Mouse (Mus musculus) kidney, embryonic 15.5 days (tissue): ENCODE results near the gene Slc2a5. TPM values are rescaled to one million over a fixed set of nuclear protein-coding genes. Genes with fewer than 3 reads are reported as not detected.

ENCODE experiments used
- ATAC-seq: fragments of 200-750 bp; cut with Nextera tagmentation; replicated peaks from 2 replicates; pipeline ENCODE4 v1.8.0; 2017; ENCODE audit warnings: moderate TSS enrichment; ENCODE audit not compliant: low FRiP score
- H3K27ac ChIP-seq: fragments of 300-500 bp; sonication (generic); 2 replicates; pipeline ENCODE4 v1.5.1; 2015; ENCODE audit warnings: mild to moderate bottlenecking, inconsistent platforms
- H3K27me3 ChIP-seq: fragments of 300-500 bp; sonication (generic); 2 replicates; pipeline ENCODE4 v1.6.1; 2015; ENCODE audit warnings: inconsistent platforms
- H3K36me3 ChIP-seq: fragments of 300-500 bp; sonication (generic); 2 replicates; pipeline ENCODE4 v1.6.1; 2015; ENCODE audit warnings: inconsistent platforms
- H3K4me1 ChIP-seq: fragments of 300-500 bp; sonication (generic); 2 replicates; pipeline ENCODE4 v1.6.1; 2015; ENCODE audit warnings: inconsistent platforms
- H3K4me2 ChIP-seq: fragments of 300-500 bp; sonication (generic); 2 replicates; pipeline ENCODE4 v1.6.1; 2015; ENCODE audit warnings: moderate library complexity, mild to moderate bottlenecking, inconsistent platforms
- H3K4me3 ChIP-seq: fragments of 300-500 bp; sonication (generic); replicated peaks from 2 replicates; pipeline ENCODE4 v1.5.1; 2015; ENCODE audit warnings: mild to moderate bottlenecking, inconsistent platforms
- H3K9ac ChIP-seq: fragments of 300-500 bp; sonication (generic); 2 replicates; pipeline ENCODE4 v1.6.1; 2015; ENCODE audit warnings: mild to moderate bottlenecking, inconsistent platforms
- H3K9me3 ChIP-seq: fragments of 300-500 bp; sonication (generic); replicated peaks from 2 replicates; pipeline ENCODE4 v1.6.1; 2016; ENCODE audit warnings: inconsistent platforms
- WGBS: fragments of 180-500 bp; shearing (Covaris S2); methylation state at CpG from one replicate; pipeline ENCODE4 v1.1.7; 2015; ENCODE audit warnings: mixed read lengths; 5-methylcytosine and 5-hydroxymethylcytosine counted together
- polyA plus RNA-seq: library from polyadenylated mRNA; unstranded; fragments of >200 nt; fragmentation: Nextera tagmentation; extraction: Ambion mirVana; gene quantifications from 2 replicates; pipeline ENCODE4 v1.2.1, GENCODE M21; 2015

The Slc2a5 gene
- polyA plus RNA-seq, result 1.6 and 2.7 TPM in 2 replicates

- no peaks in the 10 kb centered on the region for H3K36me3 ChIP-seq
- H3K27me3 ChIP-seq, result no peaks in the 10 kb centered on the region; the same call in 1 of the 2 replicates
- peak within 1 kb of the TSS; percentile 51; the same call in 1 of the 2 replicates for H3K27ac ChIP-seq
- no peak within 1 kb of the TSS for H3K9ac ChIP-seq
- peak within 1 kb of the TSS; percentile 59 for H3K4me2 ChIP-seq
- H3K9me3 ChIP-seq, result no peaks in the 10 kb centered on the region
- 9% methylated on average over 15 of the region's 15 CpGs for WGBS
- H3K4me1 ChIP-seq, result peaks cover 23% of the 10 kb centered on the region
- ATAC-seq, result peak; percentile 47; the same call in 1 of the 2 replicates
- H3K4me3 ChIP-seq, result peak within 1 kb of the TSS; percentile 27
These were observed at the start of gene Slc2a5 for GRCm38 (mm10) chr4:150119055-150119454. TSS of gene Slc2a5 (plus strand) at chr4:150119283.

GRCm38 (mm10) chr4:150070136-150070535 is 48.9 kb upstream of the Slc2a5 start:
- Histone ChIP-seq H3K4me2 (no peak overlapping the region), H3K27me3 (no peaks in the 10 kb centered on the region), H3K9me3 (no peaks in the 10 kb centered on the region), H3K4me1 (peaks cover 25% of the 10 kb centered on the region), H3K4me3 (no peak overlapping the region), H3K9ac (no peak overlapping the region), H3K36me3 (no peaks in the 10 kb centered on the region), H3K27ac (peak overlapping the region; percentile 73)
- peak; percentile 89 for ATAC-seq
- 12% methylated on average over 8 of the region's 8 CpGs for WGBS

GRCm38 (mm10) chr4:150072416-150073101 is 46.5 kb upstream of the Slc2a5 start:
- ATAC-seq, result no peak
- H3K27me3 ChIP-seq, result no peaks in the 10 kb centered on the region
- H3K9ac ChIP-seq, result no peak overlapping the region
- no peak overlapping the region for H3K27ac ChIP-seq
- no peak overlapping the region for H3K4me3 ChIP-seq
- 60% methylated on average over 15 of the region's 15 CpGs for WGBS
- H3K4me2 ChIP-seq, result no peak overlapping the region
- H3K9me3 ChIP-seq, result no peaks in the 10 kb centered on the region
- H3K36me3 ChIP-seq, result no peaks in the 10 kb centered on the region
- peaks cover 34% of the 10 kb centered on the region for H3K4me1 ChIP-seq

GRCm38 (mm10) chr4:150073102-150073473 is 46.0 kb upstream of the Slc2a5 start:
- Histone ChIP-seq H3K9me3 (no peaks in the 10 kb centered on the region), H3K27ac (no peak overlapping the region), H3K4me1 (peaks cover 32% of the 10 kb centered on the region), H3K4me2 (no peak overlapping the region), H3K27me3 (no peaks in the 10 kb centered on the region), H3K4me3 (no peak overlapping the region), H3K36me3 (no peaks in the 10 kb centered on the region), H3K9ac (no peak overlapping the region)
- 14% methylated on average over 8 of the region's 8 CpGs for WGBS
- no peak for ATAC-seq

GRCm38 (mm10) chr4:150075350-150075749 is 43.7 kb upstream of the Slc2a5 start:
- no peaks in the 10 kb centered on the region for H3K9me3 ChIP-seq
- 82% methylated on average over 7 of the region's 7 CpGs for WGBS
- H3K4me3 ChIP-seq, result no peak overlapping the region
- no peak overlapping the region for H3K27ac ChIP-seq
- ATAC-seq, result no peak
- no peaks in the 10 kb centered on the region for H3K36me3 ChIP-seq
- no peak overlapping the region for H3K9ac ChIP-seq
- no peak overlapping the region for H3K4me2 ChIP-seq
- H3K27me3 ChIP-seq, result no peaks in the 10 kb centered on the region
- H3K4me1 ChIP-seq, result peaks cover 18% of the 10 kb centered on the region

GRCm38 (mm10) chr4:150076147-150076546 is 42.9 kb upstream of the Slc2a5 start:
- Histone ChIP-seq H3K4me3 (no peak overlapping the region), H3K27ac (no peak overlapping the region), H3K4me1 (0 out of 2 replicates have a peak, but pooled peaks cover 10% of the 10 kb centered on the region), H3K9me3 (no peaks in the 10 kb centered on the region), H3K4me2 (no peak overlapping the region), H3K36me3 (no peaks in the 10 kb centered on the region), H3K9ac (no peak overlapping the region), H3K27me3 (no peaks in the 10 kb centered on the region)
- WGBS, result 46% methylated on average over 18 of the region's 18 CpGs
- ATAC-seq, result no peak

- no peak overlapping the region for H3K27ac ChIP-seq
- ATAC-seq, result no peak
- H3K27me3 ChIP-seq, result no peaks in the 10 kb centered on the region
- 77% methylated on average over 2 of the region's 2 CpGs for WGBS
- no peak overlapping the region for H3K9ac ChIP-seq
- no peaks in the 10 kb centered on the region for H3K36me3 ChIP-seq
- H3K4me3 ChIP-seq, result no peak overlapping the region
- 0 out of 2 replicates have a peak, but pooled peaks cover 10% of the 10 kb centered on the region for H3K4me1 ChIP-seq
- no peak overlapping the region for H3K4me2 ChIP-seq
- H3K9me3 ChIP-seq, result no peaks in the 10 kb centered on the region
These were observed 40.4 kb upstream of the Slc2a5 start for GRCm38 (mm10) chr4:150078646-150079045.

- H3K4me3 ChIP-seq, result no peak overlapping the region
- H3K27ac ChIP-seq, result no peak overlapping the region
- 0 out of 2 replicates have a peak, but pooled peaks cover 10% of the 10 kb centered on the region for H3K4me1 ChIP-seq
- ATAC-seq, result no peak
- no peaks in the 10 kb centered on the region for H3K9me3 ChIP-seq
- WGBS, result 74% methylated on average over 7 of the region's 7 CpGs
- H3K36me3 ChIP-seq, result no peaks in the 10 kb centered on the region
- no peak overlapping the region for H3K9ac ChIP-seq
- H3K4me2 ChIP-seq, result no peak overlapping the region
- no peaks in the 10 kb centered on the region for H3K27me3 ChIP-seq
These were observed 39.8 kb upstream of the Slc2a5 start for GRCm38 (mm10) chr4:150079244-150079643.

- H3K4me1 ChIP-seq, result 0 out of 2 replicates have a peak, but pooled peaks cover 6% of the 10 kb centered on the region
- peak overlapping the region; percentile 58; the same call in 1 of the 2 replicates for H3K27ac ChIP-seq
- ATAC-seq, result no peak
- 83% methylated on average over 11 of the region's 11 CpGs for WGBS
- H3K9ac ChIP-seq, result no peak overlapping the region
- H3K36me3 ChIP-seq, result no peaks in the 10 kb centered on the region
- H3K4me2 ChIP-seq, result no peak overlapping the region
- H3K27me3 ChIP-seq, result no peaks in the 10 kb centered on the region
- H3K4me3 ChIP-seq, result no peak overlapping the region
- no peaks in the 10 kb centered on the region for H3K9me3 ChIP-seq
These were observed 38.6 kb upstream of the Slc2a5 start for GRCm38 (mm10) chr4:150080330-150080967.

GRCm38 (mm10) chr4:150085366-150085765 is 33.7 kb upstream of the Slc2a5 start:
- no peak for ATAC-seq
- H3K4me2 ChIP-seq, result no peak overlapping the region
- 79% methylated on average over 4 of the region's 4 CpGs for WGBS

GRCm38 (mm10) chr4:150086841-150087160 is 32.3 kb upstream of the Slc2a5 start:
- Histone ChIP-seq H3K27me3 (peaks cover 19% of the 10 kb centered on the region), H3K9ac (peak overlapping the region; percentile 34; the same call in 1 of the 2 replicates), H3K4me1 (peaks cover 16% of the 10 kb centered on the region), H3K27ac (peak overlapping the region; percentile 65), H3K4me2 (peak overlapping the region; percentile 97), H3K4me3 (peak overlapping the region; percentile 60), H3K9me3 (no peaks in the 10 kb centered on the region), H3K36me3 (no peaks in the 10 kb centered on the region)
- 4% methylated on average over 7 of the region's 7 CpGs for WGBS
- ATAC-seq, result no peak

More at GRCm38 (mm10) chr4:150085366-150085765, 33.7 kb upstream of the Slc2a5 start:
- Histone ChIP-seq H3K4me3 (no peak overlapping the region), H3K27ac (no peak overlapping the region), H3K36me3 (no peaks in the 10 kb centered on the region), H3K4me1 (peaks cover 16% of the 10 kb centered on the region), H3K9ac (no peak overlapping the region), H3K27me3 (peaks cover 15% of the 10 kb centered on the region; the same call in 1 of the 2 replicates), H3K9me3 (no peaks in the 10 kb centered on the region)

GRCm38 (mm10) chr4:150087161-150087889 is 31.8 kb upstream of the Slc2a5 start, which contains the start of gene Gpr157:
TSS of gene Gpr157 (plus strand) at chr4:150087365.
- H3K4me3 ChIP-seq, result peak within 1 kb of the TSS; percentile 60
- under 1% methylated on average over 52 of the region's 56 CpGs for WGBS
- no peaks in the 10 kb centered on the region for H3K36me3 ChIP-seq
- peaks cover 21% of the 10 kb centered on the region for H3K27me3 ChIP-seq
- ATAC-seq, result peak; percentile 95
- peaks cover 16% of the 10 kb centered on the region for H3K4me1 ChIP-seq
- H3K9ac ChIP-seq, result peak within 1 kb of the TSS; percentile 57
- no peaks in the 10 kb centered on the region for H3K9me3 ChIP-seq
- H3K27ac ChIP-seq, result peak within 1 kb of the TSS; percentile 65
- H3K4me2 ChIP-seq, result peak within 1 kb of the TSS; percentile 97
